1 mouse cellular context compared by ENCODE assay signal in the genomic region with DNA sequence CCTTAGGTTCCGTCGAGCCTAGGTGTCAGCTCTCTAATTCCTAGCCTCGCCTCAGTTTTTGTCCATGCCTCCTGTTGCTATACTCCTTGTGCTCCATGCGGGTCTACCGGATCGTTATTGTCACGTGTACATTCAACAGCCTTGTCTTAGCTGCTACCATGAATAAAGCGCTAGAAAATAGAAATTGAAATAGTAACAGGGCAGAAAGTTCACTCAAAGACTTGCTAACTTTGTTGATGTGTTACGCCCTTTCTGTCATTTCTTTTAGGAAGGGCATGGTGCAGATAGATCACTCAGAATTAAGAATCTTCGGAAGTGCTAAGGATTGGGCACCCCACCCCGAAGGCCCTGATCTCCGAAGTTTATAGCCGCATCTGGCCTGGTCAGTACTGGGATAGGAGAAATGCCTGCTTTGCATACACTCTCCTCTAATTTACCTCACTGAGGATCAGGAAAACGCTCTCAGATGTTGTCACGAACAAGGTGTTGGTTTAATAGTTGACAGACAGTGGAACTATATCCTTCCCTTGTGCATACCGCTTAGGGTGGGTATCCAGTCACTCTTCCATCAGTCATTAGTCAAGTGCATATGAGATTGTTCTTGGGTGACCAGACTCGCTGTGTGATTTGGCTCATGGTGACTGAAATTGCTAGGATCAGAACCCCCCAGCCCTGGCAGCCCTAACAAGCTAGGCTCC.
TF ChIP-seq lines count a peak whose summit lies in the region.

No protein-coding gene starts in this region.

TF ChIP-seq in MEL, 35 proteins besides CTCF, POLR2A, EP300 and RAD21 (continued from another document):
- peak; percentile 75; the same call in 1 of the 2 replicates for TF ChIP-seq MYC (IDR thresholded peaks at IDR 0.05; ENCODE audit: low read depth, low read length)
- no peak; the same call in 1 of the 2 replicates for TF ChIP-seq TBP (IDR thresholded peaks at IDR 0.05; ENCODE audit: low read depth, low read length)
- no peak for TF ChIP-seq ZKSCAN1 (IDR thresholded peaks at IDR 0.05; ENCODE audit: low read depth, low read length)
- peak; percentile 97 for TF ChIP-seq MXI1 (IDR thresholded peaks at IDR 0.05; ENCODE audit: low read depth, low read length)
- no peak for TF ChIP-seq UBTF (IDR thresholded peaks at IDR 0.05; ENCODE audit: borderline replicate concordance, insufficient read depth, low read depth, low read length)
- peak; percentile 83 for TF ChIP-seq MAX (IDR thresholded peaks at IDR 0.05; ENCODE audit: low read length)
- TF ChIP-seq HCFC1 (IDR thresholded peaks at IDR 0.05; ENCODE audit: low read depth, low read length): no peak
- TF ChIP-seq NRF1 (IDR thresholded peaks at IDR 0.05; ENCODE audit: insufficient read depth, low read depth, low read length, poor library complexity, severe bottlenecking): no peak
- no peak for TF ChIP-seq ETS1 (IDR thresholded peaks at IDR 0.05; ENCODE audit: low read depth, low read length)
- no peak for TF ChIP-seq POLR2AphosphoS5 (IDR thresholded peaks at IDR 0.05; ENCODE audit: borderline replicate concordance, low read depth, low read length)
